Mouse (Mus musculus) heart, embryonic 14.5 days (tissue): ENCODE measurements around the gene Phactr3. TPM values are rescaled to one million over a fixed set of nuclear protein-coding genes. Genes with fewer than 3 reads are reported as not detected.

Experiments
- ATAC-seq: fragments of 200-750 bp; cut with Nextera tagmentation; 2 replicates; pipeline ENCODE4 v1.8.0; 2017; ENCODE audit warnings: low read depth, moderate TSS enrichment; ENCODE audit not compliant: insufficient number of reproducible peaks, insufficient read depth, low FRiP score
- H3K27ac ChIP-seq, 2 experiments: fragments of 200-500 bp in 1 of 2; fragments of 300-500 bp in 1 of 2; sonication (generic) in 1 of 2; replicated peaks in 1 of 2; 2 replicates each; pipeline ENCODE4 v1.5.1; 2012 to 2014; ENCODE audit warnings: low read depth in 2 of 2, low read length in 2 of 2, control low read depth in 1 of 2, mild to moderate bottlenecking in 1 of 2, mixed read lengths in 1 of 2; ENCODE audit not compliant: control insufficient read depth in 1 of 2, insufficient read depth in 1 of 2
- H3K27me3 ChIP-seq: fragments of 300-500 bp; sonication (generic); 2 replicates; pipeline ENCODE4 v1.6.1; 2014; ENCODE audit warnings: mild to moderate bottlenecking, low read length, control low read depth; ENCODE audit not compliant: control insufficient read depth, insufficient read depth
- H3K36me3 ChIP-seq: fragments of 300-500 bp; sonication (generic); 2 replicates; pipeline ENCODE4 v1.6.1; 2014; ENCODE audit warnings: mild to moderate bottlenecking, control low read depth, low read length, mixed read lengths; ENCODE audit not compliant: control insufficient read depth, insufficient read depth
- H3K4me1 ChIP-seq, 2 experiments: fragments of 200-500 bp in 1 of 2; fragments of 300-500 bp in 1 of 2; sonication (generic) in 1 of 2; 2 replicates each; pipeline ENCODE4 v1.6.1; 2012 to 2014; ENCODE audit warnings: low read length in 2 of 2, control low read depth in 1 of 2, mixed read lengths in 1 of 2; ENCODE audit not compliant: control insufficient read depth in 2 of 2, insufficient read depth in 2 of 2
- H3K4me2 ChIP-seq: fragments of 300-500 bp; sonication (generic); 2 replicates; pipeline ENCODE4 v1.6.1; 2014; ENCODE audit warnings: mild to moderate bottlenecking, low read length
- H3K4me3 ChIP-seq, 2 experiments: fragments of 200-500 bp in 1 of 2; fragments of 300-500 bp in 1 of 2; sonication (generic) in 1 of 2; 2 replicates each; pipeline ENCODE4 v1.5.1; 2012 to 2014; ENCODE audit warnings: low read length in 2 of 2, mild to moderate bottlenecking in 2 of 2, control low read depth in 1 of 2, low read depth in 1 of 2, moderate library complexity in 1 of 2; ENCODE audit not compliant: control insufficient read depth in 1 of 2, insufficient read depth in 1 of 2
- H3K9ac ChIP-seq: fragments of 300-500 bp; sonication (generic); 2 replicates; pipeline ENCODE4 v1.6.1; 2014; ENCODE audit warnings: mild to moderate bottlenecking, low read length
- H3K9me3 ChIP-seq: fragments of 300-500 bp; sonication (generic); 2 replicates; pipeline ENCODE4 v1.6.1; 2016; ENCODE audit warnings: low read length, control low read depth; ENCODE audit not compliant: control insufficient read depth
- WGBS: fragments of 180-500 bp; shearing (Covaris S2); extraction: QIAGEN DNeasy Blood & Tissue Kit; methylation state at CpG from one replicate; pipeline ENCODE4 v1.1.7; 2014; 5-methylcytosine and 5-hydroxymethylcytosine counted together
- polyA plus RNA-seq: library from polyadenylated mRNA; unstranded; fragments of >200 nt; fragmentation: Nextera tagmentation; extraction: Ambion mirVana; gene quantifications from 2 replicates; pipeline ENCODE4 v1.2.1, GENCODE M21; 2014

Phactr3 gene
- polyA plus RNA-seq, 1 experiment from 2014 or later = 11.1 TPM

DNA sequence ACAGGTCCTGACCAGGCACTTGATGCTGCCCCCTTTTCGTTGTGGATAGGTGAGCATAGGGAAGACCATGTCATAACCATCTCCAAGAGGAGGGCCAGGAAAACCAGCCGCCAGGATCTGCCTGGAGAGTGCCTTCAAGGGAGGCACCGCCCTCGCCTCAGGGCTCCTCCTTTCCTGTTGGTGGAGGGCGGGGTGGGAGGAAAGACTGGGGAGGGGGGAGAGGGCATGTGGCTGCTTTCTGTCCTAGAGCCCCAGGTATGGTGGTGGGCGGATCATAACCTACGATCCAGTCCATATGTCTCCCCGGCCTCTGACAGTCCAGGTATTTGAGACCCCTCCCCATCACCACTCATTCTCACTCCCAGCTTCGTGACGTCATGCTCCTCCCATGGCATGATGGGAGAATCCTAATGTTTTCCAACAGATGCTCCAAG is 22.7 kb downstream of the Phactr3 start:
- no peak overlapping the region for H3K27ac ChIP-seq
- no peak overlapping the region for H3K4me2 ChIP-seq
- peaks cover 68% of the 10 kb centered on the region for H3K27me3 ChIP-seq

GRCm38 (mm10) chr2:178142291-178143023 is 23.7 kb downstream of the Phactr3 start:
- H3K4me2 ChIP-seq = peak overlapping the region; percentile 59
- H3K27ac ChIP-seq = no peak overlapping the region
- H3K4me1 ChIP-seq = no peaks in the 10 kb centered on the region; a peak in 1 of 4 replicates
- H3K9me3 ChIP-seq = no peaks in the 10 kb centered on the region
- peaks cover 71% of the 10 kb centered on the region for H3K27me3 ChIP-seq
- H3K36me3 ChIP-seq = no peaks in the 10 kb centered on the region
- H3K9ac ChIP-seq = peak overlapping the region; percentile 44; the same call in 1 of the 2 replicates
- peak overlapping the region; percentile 4 to 29; a peak in 3 of 4 replicates for H3K4me3 ChIP-seq
- ATAC-seq = no peak
- 12% methylated on average over 42 of the region's 42 CpGs for WGBS

More for the DNA sequence above, 22.7 kb downstream of the Phactr3 start:
- Histone ChIP-seq H3K36me3 (no peaks in the 10 kb centered on the region), H3K4me1 (no peaks in the 10 kb centered on the region; a peak in 1 of 4 replicates), H3K9ac (no peak overlapping the region), H3K4me3 (no peak overlapping the region), H3K9me3 (no peaks in the 10 kb centered on the region)
- ATAC-seq = no peak
- WGBS = 4% methylated on average over 9 of the region's 10 CpGs

DNA sequence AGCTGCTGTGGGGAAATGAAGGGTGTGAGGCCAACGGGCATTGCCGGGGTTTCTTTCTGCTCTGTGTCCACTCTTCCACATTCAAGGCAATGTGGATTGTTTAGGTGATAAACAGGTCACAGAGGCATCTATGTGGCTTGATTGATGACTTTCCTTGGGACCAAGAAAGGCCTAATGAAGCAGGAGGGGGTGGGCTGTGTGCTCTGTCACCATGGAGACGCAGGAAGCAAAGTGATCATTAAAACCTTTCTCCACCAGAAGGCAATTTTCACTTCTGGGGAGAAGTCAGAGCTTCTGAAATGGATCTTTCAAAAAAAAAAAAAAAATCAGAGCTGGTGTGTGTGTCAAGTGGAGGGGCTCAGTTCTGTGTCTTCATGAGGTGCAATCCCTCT is 24.2 kb downstream of the Phactr3 start:
- Histone ChIP-seq H3K36me3 (no peaks in the 10 kb centered on the region), H3K4me2 (no peak overlapping the region), H3K9ac (no peak overlapping the region), H3K27me3 (peaks cover 68% of the 10 kb centered on the region), H3K9me3 (no peaks in the 10 kb centered on the region), H3K4me1 (no peaks in the 10 kb centered on the region; a peak in 1 of 4 replicates), H3K4me3 (no peak overlapping the region), H3K27ac (no peak overlapping the region)
- 43% methylated on average over 3 of the region's 3 CpGs for WGBS
- ATAC-seq = no peak

DNA sequence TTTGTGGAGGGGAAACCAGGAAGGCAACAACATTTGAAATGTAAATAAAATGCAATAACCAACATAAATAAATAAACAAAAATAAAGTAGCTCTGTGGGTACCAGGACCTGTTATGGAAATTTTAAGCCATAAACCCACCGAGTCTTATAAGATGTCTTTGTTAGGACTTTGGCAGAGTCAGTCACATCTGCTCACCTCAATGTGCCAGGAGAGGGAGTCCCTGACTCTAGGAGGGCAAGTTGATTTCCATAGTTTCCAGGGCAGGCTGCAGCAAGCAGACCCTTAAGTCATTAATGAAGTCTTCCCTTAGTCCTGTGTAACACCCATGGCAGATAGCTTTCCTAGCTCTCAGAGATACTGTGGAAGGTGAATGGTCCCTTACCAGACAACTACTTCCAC is 25.1 kb downstream of the Phactr3 start:
- Histone ChIP-seq H3K27ac (no peak overlapping the region), H3K27me3 (peaks cover 63% of the 10 kb centered on the region), H3K4me2 (no peak overlapping the region), H3K4me3 (no peak overlapping the region), H3K36me3 (no peaks in the 10 kb centered on the region), H3K4me1 (no peaks in the 10 kb centered on the region; a peak in 1 of 4 replicates), H3K9me3 (no peaks in the 10 kb centered on the region), H3K9ac (no peak overlapping the region)
- WGBS = 75% methylated on average over 1 of the region's 1 CpGs
- ATAC-seq = no peak

- no peak overlapping the region for H3K27ac ChIP-seq
- no peaks in the 10 kb centered on the region for H3K36me3 ChIP-seq
- H3K4me3 ChIP-seq = no peak overlapping the region
- ATAC-seq = no peak
- no peak overlapping the region for H3K4me2 ChIP-seq
- no peaks in the 10 kb centered on the region for H3K4me1 ChIP-seq
- no peak overlapping the region for H3K9ac ChIP-seq
- no peaks in the 10 kb centered on the region for H3K9me3 ChIP-seq
- H3K27me3 ChIP-seq = peaks cover 18% of the 10 kb centered on the region
- 67% methylated on average over 1 of the region's 1 CpGs for WGBS
These were observed 30.5 kb downstream of the Phactr3 start for GRCm38 (mm10) chr2:178149312-178149711.

GRCm38 (mm10) chr2:178150697-178151096 is 31.9 kb downstream of the Phactr3 start:
- Histone ChIP-seq H3K27ac (no peak overlapping the region), H3K9me3 (no peaks in the 10 kb centered on the region), H3K9ac (no peak overlapping the region), H3K4me3 (no peak overlapping the region), H3K4me2 (no peak overlapping the region), H3K27me3 (peaks cover 15% of the 10 kb centered on the region), H3K36me3 (no peaks in the 10 kb centered on the region), H3K4me1 (peaks cover 4 to 5% of the 10 kb centered on the region in 2 experiments)
- ATAC-seq = no peak
- 75% methylated on average over 5 of the region's 5 CpGs for WGBS

- H3K4me2 ChIP-seq = no peak overlapping the region
- H3K36me3 ChIP-seq = no peaks in the 10 kb centered on the region
- no peak overlapping the region for H3K27ac ChIP-seq
- no peak overlapping the region for H3K4me3 ChIP-seq
- no peak for ATAC-seq
- peaks cover 9% of the 10 kb centered on the region for H3K27me3 ChIP-seq
- no peak overlapping the region for H3K9ac ChIP-seq
- peaks cover 15 to 17% of the 10 kb centered on the region in 2 experiments for H3K4me1 ChIP-seq
- WGBS = 88% methylated on average over 2 of the region's 2 CpGs
- H3K9me3 ChIP-seq = no peaks in the 10 kb centered on the region
These were observed 34.8 kb downstream of the Phactr3 start for GRCm38 (mm10) chr2:178153601-178154000.

DNA sequence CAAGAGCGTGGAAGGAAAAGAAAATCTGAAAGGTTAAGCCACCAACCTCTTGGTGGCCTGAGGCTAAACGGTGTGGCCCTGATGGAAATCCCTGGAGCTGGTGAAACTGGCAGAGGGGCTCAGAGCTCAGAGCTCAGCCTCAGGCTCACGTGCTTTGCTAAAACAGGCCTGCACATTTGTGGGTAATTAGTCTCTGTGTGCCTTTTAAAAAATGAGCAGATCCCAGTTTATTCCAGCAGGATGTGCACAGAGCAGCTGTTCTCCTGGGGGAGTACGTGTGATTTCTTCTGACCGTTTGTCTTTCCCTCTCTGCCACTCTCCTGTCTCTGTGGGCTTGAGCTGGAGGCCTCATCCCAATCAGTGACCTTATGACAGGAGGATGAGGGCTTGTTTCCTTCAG is 35.4 kb downstream of the Phactr3 start:
- Histone ChIP-seq H3K4me1 (peaks cover 15 to 17% of the 10 kb centered on the region in 2 experiments), H3K27ac (no peak overlapping the region), H3K27me3 (peaks cover 12% of the 10 kb centered on the region), H3K9me3 (no peaks in the 10 kb centered on the region), H3K9ac (no peak overlapping the region), H3K36me3 (no peaks in the 10 kb centered on the region), H3K4me3 (no peak overlapping the region), H3K4me2 (no peak overlapping the region)
- ATAC-seq = no peak
- 62% methylated on average over 5 of the region's 5 CpGs for WGBS
